Comparison of ENCODE assay signal across 16 mouse cellular contexts in the genomic region with DNA sequence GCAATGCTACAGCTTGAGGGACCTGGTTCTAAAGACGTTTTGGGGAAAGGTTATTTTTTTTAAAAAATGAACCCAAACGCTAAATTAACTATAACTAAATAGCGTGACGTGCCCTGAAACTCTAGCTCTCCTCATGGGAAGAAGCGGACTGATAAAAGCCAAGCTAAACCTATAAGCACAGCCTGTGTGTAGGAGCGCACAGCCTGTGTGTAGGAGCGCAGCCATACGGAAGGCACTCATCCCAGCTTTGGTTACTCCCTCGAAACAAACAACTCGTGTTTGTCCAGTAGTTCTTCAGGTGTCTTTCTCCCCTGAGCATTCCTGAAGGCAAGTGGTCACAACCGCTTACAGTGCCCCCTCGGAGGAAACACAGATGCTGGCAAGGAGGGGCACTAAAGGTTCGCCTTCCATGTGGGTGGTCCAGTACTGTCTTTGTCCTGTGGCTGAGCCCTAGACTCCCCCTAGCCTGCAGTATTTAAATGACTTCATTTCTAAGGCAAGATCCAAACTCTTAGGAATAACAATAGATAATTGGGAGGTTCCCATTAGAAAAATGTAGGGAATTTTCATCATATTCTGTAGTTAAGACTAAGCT. TPM values are rescaled to one million over a fixed set of nuclear protein-coding genes. Genes with fewer than 3 reads are reported as not detected.
DNase-seq lines count a peak whose midpoint lies in the region; ATAC-seq lines count a peak whose summit lies in the region.
"Had no signal": no experiment of that assay in that cellular context is flagged by ENCODE, and none has a peak within 500 bp of the region (broad histone marks: within the 10 kb centered on the region; RNA-seq: fewer than 3 reads in every experiment).

No protein-coding gene starts in this region.

- H3K9ac ChIP-seq in limb, embryonic 12.5 days (replicated peaks) = no peak overlapping the region
- H3K9ac ChIP-seq: hindbrain, embryonic 15.5 days; neural tube, embryonic 13.5 days had no signal

- no peak for ATAC-seq in limb, embryonic 12.5 days (ENCODE audit: insufficient number of reproducible peaks, insufficient read depth, low FRiP score, low TSS enrichment, low read depth)

- H3K27ac ChIP-seq in heart, embryonic 10.5 days = no peak overlapping the region
- H3K27ac ChIP-seq in limb, embryonic 12.5 days = no peak overlapping the region
- H3K27ac ChIP-seq: hindbrain, embryonic 15.5 days; neural tube, embryonic 13.5 days had no signal

- WGBS in heart, embryonic 10.5 days = 39% methylated on average over 13 of the region's 13 CpGs
- 43% methylated on average over 13 of the region's 13 CpGs for WGBS in limb, embryonic 12.5 days

- H3K9me3 ChIP-seq in heart, embryonic 10.5 days = no peaks in the 10 kb centered on the region
- H3K9me3 ChIP-seq in limb, embryonic 12.5 days = no peaks in the 10 kb centered on the region
- H3K9me3 ChIP-seq: hindbrain, embryonic 15.5 days; neural tube, embryonic 13.5 days had no signal

- 0 out of 2 replicates have a peak overlapping the region, but pooled peaks have one; percentile 18 for H3K4me3 ChIP-seq in heart, embryonic 10.5 days
- no peak overlapping the region for H3K4me3 ChIP-seq in limb, embryonic 12.5 days (replicated peaks)
- H3K4me3 ChIP-seq: hindbrain, embryonic 15.5 days; neural tube, embryonic 13.5 days had no signal

- no peaks in the 10 kb centered on the region for H3K4me1 ChIP-seq in heart, embryonic 10.5 days
- 0 out of 2 replicates have a peak, but pooled peaks cover 3% of the 10 kb centered on the region for H3K4me1 ChIP-seq in limb, embryonic 12.5 days (replicated peaks)
- H3K4me1 ChIP-seq: hindbrain, embryonic 15.5 days; neural tube, embryonic 13.5 days had no signal

- no peaks in the 10 kb centered on the region for H3K36me3 ChIP-seq in heart, embryonic 10.5 days
- H3K36me3 ChIP-seq in limb, embryonic 12.5 days = no peaks in the 10 kb centered on the region
- H3K36me3 ChIP-seq: hindbrain, embryonic 15.5 days; neural tube, embryonic 13.5 days had no signal

- H3K4me2 ChIP-seq in limb, embryonic 12.5 days = peak overlapping the region; percentile 3; the same call in 1 of the 2 replicates
- H3K4me2 ChIP-seq: hindbrain, embryonic 15.5 days; neural tube, embryonic 13.5 days had no signal

- no peaks in the 10 kb centered on the region for H3K27me3 ChIP-seq in heart, embryonic 10.5 days (ENCODE audit: insufficient read depth, poor library complexity, severe bottlenecking)
- peaks cover 3% of the 10 kb centered on the region; the same call in 1 of the 2 replicates for H3K27me3 ChIP-seq in limb, embryonic 12.5 days
- H3K27me3 ChIP-seq: neural tube, embryonic 13.5 days had no signal

- DNase-seq in heart, embryonic 10.5 days (ENCODE audit: low spot score) = no peak
- no peak for DNase-seq in heart, postnatal 4 days
- DNase-seq in layer of hippocampus, adult 9-11 months = peak; percentile 64
- DNase-seq in layer of hippocampus, postnatal 10 days (ENCODE audit: low spot score in 2 of 2) = no peak
- DNase-seq in ZHBTc4 (ENCODE audit: low read depth, low spot score) (peak; percentile 39), liver (no peak)
- DNase-seq in adrenal gland, adult 18-20 months (ENCODE audit: low spot score in 2 of 2) = no peak
- DNase-seq: adrenal gland, postnatal 10 days; B cell, adult 2 months; lung, postnatal 4 days; right cerebral cortex, postnatal 14 days had no signal

RNA-seq across cellular contexts. Expression of a gene that starts 39.1 kb away (rescaled TPM):
- 35.1 and 60.0 TPM in 2 replicates for polyA plus RNA-seq in heart, embryonic 10.5 days (2016; fragmentation: Nextera tagmentation; extraction: Ambion mirVana)
- 10 to 100 TPM in 1 of 2 experiments, 1 to 10 TPM in 1; 9.4 to 12.8 TPM for total RNA-seq in heart, postnatal 4 days (2021)
- total RNA-seq in layer of hippocampus, postnatal 10 days (2021) = not detected
- 34.8 and 35.6 TPM in 2 replicates for polyA plus RNA-seq in limb, embryonic 12.5 days (2016; fragmentation: Nextera tagmentation; extraction: Ambion mirVana)
- total RNA-seq in adrenal gland, adult 18-20 months (2021) = under 1 TPM in 1 of 2 experiments, not detected in 1; 0.35 TPM
- total RNA-seq: layer of hippocampus, adult 18-20 months had no signal
- polyA plus RNA-seq: liver, adult 2 months had no signal

Comparison
In these comparisons a context has a peak if more than half of its experiments do, and no peak if none do; other contexts are left out.
1. DNase-seq: peak in layer of hippocampus, adult 9-11 months (single experiment) and ZHBTc4 (single experiment); none in heart, embryonic 10.5 days (single experiment), heart, postnatal 4 days (single experiment), layer of hippocampus, postnatal 10 days (0 of 2), liver (single experiment) and adrenal gland, adult 18-20 months (0 of 2).
2. RNA of a gene that starts 39.1 kb away (total RNA-seq): 9.4 to 12.8 TPM in heart, postnatal 4 days; 0.35 TPM in adrenal gland, adult 18-20 months and not detected in layer of hippocampus, postnatal 10 days; every median in the first group is over 4 times any median in the second.